Mouse (Mus musculus) small intestine, adult 2 months (tissue): ENCODE measurements around the gene Ttk. TPM values are rescaled to one million over a fixed set of nuclear protein-coding genes. Genes with fewer than 3 reads are reported as not detected.

Experiments
- H3K27ac ChIP-seq: fragments of 200-500 bp; 2 replicates; pipeline ENCODE4 v1.5.1; 2012; ENCODE audit warnings: low read depth, low read length, control low read depth, inconsistent platforms; ENCODE audit not compliant: insufficient read depth
- H3K27me3 ChIP-seq: fragments of 200-500 bp; 2 replicates; pipeline ENCODE4 v1.6.1; 2012; ENCODE audit warnings: mild to moderate bottlenecking, moderate library complexity, low read length, inconsistent platforms; ENCODE audit not compliant: control insufficient read depth, insufficient read depth
- H3K36me3 ChIP-seq: fragments of 200-500 bp; 2 replicates; pipeline ENCODE4 v1.6.1; 2012; ENCODE audit warnings: mild to moderate bottlenecking, low read length, control low read depth, inconsistent platforms; ENCODE audit not compliant: control insufficient read depth, insufficient read depth
- H3K4me1 ChIP-seq: fragments of 200-500 bp; 2 replicates; pipeline ENCODE4 v1.6.1; 2012; ENCODE audit warnings: low read length, inconsistent platforms, mixed read lengths; ENCODE audit not compliant: control insufficient read depth, insufficient read depth, insufficient read length
- H3K4me3 ChIP-seq: fragments of 200-500 bp; 2 replicates; pipeline ENCODE4 v1.5.1; 2012; ENCODE audit warnings: low read depth, mild to moderate bottlenecking, control low read depth, inconsistent platforms, low read length, moderate library complexity
- CTCF ChIP-seq: fragments of 200-500 bp; IDR thresholded peaks from 2 replicates; pipeline ENCODE4 v1.5.1; 2012; ENCODE audit warnings: low read depth, mild to moderate bottlenecking, control low read depth, inconsistent platforms, low read length, moderate library complexity, mixed read lengths; ENCODE audit not compliant: insufficient replicate concordance, insufficient read length; ENCODE audit errors: extremely low read depth
- POLR2A ChIP-seq: fragments of 200-500 bp; IDR thresholded peaks from 2 replicates; pipeline ENCODE4 v1.6.1; 2012; ENCODE audit warnings: low read depth, mild to moderate bottlenecking, control low read depth, inconsistent platforms, low read length, moderate library complexity
- WGBS: fragments of 180-500 bp; shearing (Covaris S2); methylation state at CpG from one replicate; pipeline ENCODE4 v1.1.7; 2018; 5-methylcytosine and 5-hydroxymethylcytosine counted together
- polyA plus RNA-seq: library from polyadenylated mRNA; depleted of rRNA; stranded (reverse); fragments of >200 nt; gene quantifications from 2 replicates; pipeline ENCODE4 v1.2.3, GENCODE M21; 2012; rRNA removed

The Ttk gene
- 0.23 and 0.47 TPM in 2 replicates for polyA plus RNA-seq

GRCm38 (mm10) chr9:83833811-83834747 lies at the start of gene Ttk:
Ttk (plus strand) TSS chr9:83834689.
- no peak for TF ChIP-seq CTCF
- peak; percentile 67 for TF ChIP-seq POLR2A
- H3K4me3 ChIP-seq, result peak within 1 kb of the TSS; percentile 78
- H3K36me3 ChIP-seq, result no peaks in the 10 kb centered on the region
- WGBS, result 1% methylated on average over 38 of the region's 38 CpGs
- no peaks in the 10 kb centered on the region for H3K27me3 ChIP-seq
- H3K4me1 ChIP-seq, result no peaks in the 10 kb centered on the region
- peak within 1 kb of the TSS; percentile 29; the same call in 1 of the 2 replicates for H3K27ac ChIP-seq

GRCm38 (mm10) chr9:83785501-83785900 lies 49.0 kb upstream of the Ttk start:
- H3K4me1 ChIP-seq, result no peaks in the 10 kb centered on the region

GRCm38 (mm10) chr9:83789326-83789725 lies 45.2 kb upstream of the Ttk start:
- H3K27ac ChIP-seq, result no peak overlapping the region
- no peaks in the 10 kb centered on the region for H3K4me1 ChIP-seq
- no peak overlapping the region for H3K4me3 ChIP-seq
- TF ChIP-seq CTCF, result no peak
- no peak for TF ChIP-seq POLR2A
- no peaks in the 10 kb centered on the region for H3K27me3 ChIP-seq
- H3K36me3 ChIP-seq, result no peaks in the 10 kb centered on the region
- WGBS, result 91% methylated on average over 6 of the region's 6 CpGs

More at GRCm38 (mm10) chr9:83785501-83785900, 49.0 kb upstream of the Ttk start:
- no peak for TF ChIP-seq POLR2A
- TF ChIP-seq CTCF, result no peak
- Histone ChIP-seq H3K27ac (no peak overlapping the region), H3K4me3 (no peak overlapping the region), H3K36me3 (no peaks in the 10 kb centered on the region), H3K27me3 (no peaks in the 10 kb centered on the region)
- 58% methylated on average over 1 of the region's 1 CpGs for WGBS

GRCm38 (mm10) chr9:83796875-83797274 lies 37.6 kb upstream of the Ttk start:
- 84% methylated on average over 7 of the region's 7 CpGs for WGBS
- Histone ChIP-seq H3K27ac (no peak overlapping the region), H3K27me3 (no peaks in the 10 kb centered on the region), H3K36me3 (no peaks in the 10 kb centered on the region), H3K4me1 (no peaks in the 10 kb centered on the region), H3K4me3 (no peak overlapping the region)
- TF ChIP-seq POLR2A (no peak), CTCF (no peak)

- Histone ChIP-seq H3K27ac (no peak overlapping the region), H3K4me3 (no peak overlapping the region), H3K36me3 (no peaks in the 10 kb centered on the region), H3K27me3 (no peaks in the 10 kb centered on the region), H3K4me1 (no peaks in the 10 kb centered on the region)
- no peak for TF ChIP-seq POLR2A
- TF ChIP-seq CTCF, result no peak
- whole genome bisulfite sequencing, result 84% methylated on average over 8 of the region's 8 CpGs
Observed at GRCm38 (mm10) chr9:83797898-83798297, 36.6 kb upstream of the Ttk start.

GRCm38 (mm10) chr9:83804341-83804740 lies 30.1 kb upstream of the Ttk start:
- Histone ChIP-seq H3K27ac (no peak overlapping the region), H3K36me3 (no peaks in the 10 kb centered on the region), H3K4me3 (no peak overlapping the region), H3K27me3 (peaks cover 28% of the 10 kb centered on the region), H3K4me1 (peaks cover 11% of the 10 kb centered on the region)
- TF ChIP-seq POLR2A, result no peak
- TF ChIP-seq CTCF, result no peak
- WGBS, result 57% methylated on average over 13 of the region's 13 CpGs
